Mouse (Mus musculus): ENCODE results near the gene Inf2. TPM values are rescaled to one million over a fixed set of nuclear protein-coding genes. Genes with fewer than 3 reads are reported as not detected.
A peak's percentile ranks its signal among the peaks of the same experiment; 100 is the strongest.

The Inf2 gene
- polyA plus RNA-seq, 1 experiment, result 39.9 TPM

GRCm38 (mm10) chr12:112556531-112557060 is 32.0 kb upstream of the Inf2 start:
- Histone ChIP-seq H3K36me3 (ENCODE audit: control insufficient read depth, insufficient read depth, low read length) (no peaks in the 10 kb centered on the region), H3K27ac (ENCODE audit: insufficient read depth, low read length) (no peak overlapping the region), H3K4me1 (ENCODE audit: control insufficient read depth, insufficient read depth, insufficient read length) (no peaks in the 10 kb centered on the region), H3K4me3 (ENCODE audit: extremely low read depth, insufficient read depth, insufficient read length) (no peak overlapping the region), H3K27me3 (ENCODE audit: control insufficient read depth, insufficient read depth, low read length) (no peaks in the 10 kb centered on the region)
- 85% methylated on average over 9 of the region's 9 CpGs for WGBS
- no peak for TF ChIP-seq CTCF (IDR thresholded peaks at IDR 0.05; ENCODE audit: extremely low read depth, insufficient read depth, insufficient read length, insufficient replicate concordance)
- TF ChIP-seq POLR2A (IDR thresholded peaks at IDR 0.05; ENCODE audit: low read depth, low read length), result no peak
- no peak for DNase-seq (ENCODE audit: low read depth in 1 of 2, low spot score in 2 of 2)

GRCm38 (mm10) chr12:112557219-112557618 is 31.4 kb upstream of the Inf2 start:
- no peak for TF ChIP-seq CTCF (IDR thresholded peaks at IDR 0.05; ENCODE audit: extremely low read depth, insufficient read depth, insufficient read length, insufficient replicate concordance)
- TF ChIP-seq POLR2A (IDR thresholded peaks at IDR 0.05; ENCODE audit: low read depth, low read length), result no peak
- no peak for DNase-seq (ENCODE audit: low read depth in 1 of 2, low spot score in 2 of 2)
- Histone ChIP-seq H3K27me3 (ENCODE audit: control insufficient read depth, insufficient read depth, low read length) (no peaks in the 10 kb centered on the region), H3K27ac (ENCODE audit: insufficient read depth, low read length) (no peak overlapping the region), H3K36me3 (ENCODE audit: control insufficient read depth, insufficient read depth, low read length) (no peaks in the 10 kb centered on the region), H3K4me1 (ENCODE audit: control insufficient read depth, insufficient read depth, insufficient read length) (0 out of 2 replicates have a peak, but pooled peaks cover under 1% of the 10 kb centered on the region), H3K4me3 (ENCODE audit: extremely low read depth, insufficient read depth, insufficient read length) (no peak overlapping the region)
- 90% methylated on average over 5 of the region's 5 CpGs for WGBS

- TF ChIP-seq POLR2A (IDR thresholded peaks at IDR 0.05; ENCODE audit: low read depth, low read length) (no peak), CTCF (IDR thresholded peaks at IDR 0.05; ENCODE audit: extremely low read depth, insufficient read depth, insufficient read length, insufficient replicate concordance) (no peak)
- 56% methylated on average over 3 of the region's 3 CpGs for WGBS
- Histone ChIP-seq H3K27ac (ENCODE audit: insufficient read depth, low read length) (no peak overlapping the region), H3K27me3 (ENCODE audit: control insufficient read depth, insufficient read depth, low read length) (no peaks in the 10 kb centered on the region), H3K36me3 (ENCODE audit: control insufficient read depth, insufficient read depth, low read length) (no peaks in the 10 kb centered on the region), H3K4me1 (ENCODE audit: control insufficient read depth, insufficient read depth, insufficient read length) (peaks cover 3% of the 10 kb centered on the region; the same call in 1 of the 2 replicates), H3K4me3 (ENCODE audit: extremely low read depth, insufficient read depth, insufficient read length) (no peak overlapping the region)
- DNase-seq (ENCODE audit: low read depth in 1 of 2, low spot score in 2 of 2), result no peak
These were observed 29.4 kb upstream of the Inf2 start for GRCm38 (mm10) chr12:112559231-112559630.

- peaks cover 3% of the 10 kb centered on the region; the same call in 1 of the 2 replicates for H3K4me1 ChIP-seq (ENCODE audit: control insufficient read depth, insufficient read depth, insufficient read length)
- no peak overlapping the region for H3K4me3 ChIP-seq (ENCODE audit: extremely low read depth, insufficient read depth, insufficient read length)
- H3K36me3 ChIP-seq (ENCODE audit: control insufficient read depth, insufficient read depth, low read length), result no peaks in the 10 kb centered on the region
- no peak overlapping the region for H3K27ac ChIP-seq (ENCODE audit: insufficient read depth, low read length)
- no peak for DNase-seq (ENCODE audit: low read depth in 1 of 2, low spot score in 2 of 2)
- WGBS, result 80% methylated on average over 6 of the region's 6 CpGs
- TF ChIP-seq CTCF (IDR thresholded peaks at IDR 0.05; ENCODE audit: extremely low read depth, insufficient read depth, insufficient read length, insufficient replicate concordance) (no peak), POLR2A (IDR thresholded peaks at IDR 0.05; ENCODE audit: low read depth, low read length) (no peak)
- H3K27me3 ChIP-seq (ENCODE audit: control insufficient read depth, insufficient read depth, low read length), result no peaks in the 10 kb centered on the region
These were observed 28.9 kb upstream of the Inf2 start for GRCm38 (mm10) chr12:112559671-112560070.

GRCm38 (mm10) chr12:112560176-112560797 is 28.3 kb upstream of the Inf2 start:
- TF ChIP-seq POLR2A (IDR thresholded peaks at IDR 0.05; ENCODE audit: low read depth, low read length) (no peak), CTCF (IDR thresholded peaks at IDR 0.05; ENCODE audit: extremely low read depth, insufficient read depth, insufficient read length, insufficient replicate concordance) (0 out of 2 replicates have a peak, but pooled peaks have one; percentile 1)
- DNase-seq (ENCODE audit: low read depth in 1 of 2, low spot score in 2 of 2), result no peak
- Histone ChIP-seq H3K27ac (ENCODE audit: insufficient read depth, low read length) (no peak overlapping the region), H3K4me3 (ENCODE audit: extremely low read depth, insufficient read depth, insufficient read length) (no peak overlapping the region), H3K27me3 (ENCODE audit: control insufficient read depth, insufficient read depth, low read length) (no peaks in the 10 kb centered on the region), H3K4me1 (ENCODE audit: control insufficient read depth, insufficient read depth, insufficient read length) (peaks cover 3% of the 10 kb centered on the region; the same call in 1 of the 2 replicates), H3K36me3 (ENCODE audit: control insufficient read depth, insufficient read depth, low read length) (no peaks in the 10 kb centered on the region)
- WGBS, result 79% methylated on average over 4 of the region's 5 CpGs

- no peaks in the 10 kb centered on the region for H3K36me3 ChIP-seq (ENCODE audit: control insufficient read depth, insufficient read depth, low read length)
- no peak overlapping the region for H3K27ac ChIP-seq (ENCODE audit: insufficient read depth, low read length)
- H3K27me3 ChIP-seq (ENCODE audit: control insufficient read depth, insufficient read depth, low read length), result no peaks in the 10 kb centered on the region
- WGBS, result 77% methylated on average over 3 of the region's 3 CpGs
- no peak for DNase-seq (ENCODE audit: low read depth in 1 of 2, low spot score in 2 of 2)
- no peak for TF ChIP-seq POLR2A (IDR thresholded peaks at IDR 0.05; ENCODE audit: low read depth, low read length)
- TF ChIP-seq CTCF (IDR thresholded peaks at IDR 0.05; ENCODE audit: extremely low read depth, insufficient read depth, insufficient read length, insufficient replicate concordance), result no peak
- peaks cover 3% of the 10 kb centered on the region; the same call in 1 of the 2 replicates for H3K4me1 ChIP-seq (ENCODE audit: control insufficient read depth, insufficient read depth, insufficient read length)
- H3K4me3 ChIP-seq (ENCODE audit: extremely low read depth, insufficient read depth, insufficient read length), result no peak overlapping the region
These were observed 27.4 kb upstream of the Inf2 start for GRCm38 (mm10) chr12:112561163-112561562.

GRCm38 (mm10) chr12:112562462-112562861 is 26.1 kb upstream of the Inf2 start:
- Histone ChIP-seq H3K36me3 (ENCODE audit: control insufficient read depth, insufficient read depth, low read length) (no peaks in the 10 kb centered on the region), H3K4me1 (ENCODE audit: control insufficient read depth, insufficient read depth, insufficient read length) (peaks cover 3% of the 10 kb centered on the region; the same call in 1 of the 2 replicates), H3K27me3 (ENCODE audit: control insufficient read depth, insufficient read depth, low read length) (no peaks in the 10 kb centered on the region), H3K4me3 (ENCODE audit: extremely low read depth, insufficient read depth, insufficient read length) (no peak overlapping the region), H3K27ac (ENCODE audit: insufficient read depth, low read length) (no peak overlapping the region)
- WGBS, result 45% methylated on average over 5 of the region's 5 CpGs
- no peak for TF ChIP-seq CTCF (IDR thresholded peaks at IDR 0.05; ENCODE audit: extremely low read depth, insufficient read depth, insufficient read length, insufficient replicate concordance)
- no peak for TF ChIP-seq POLR2A (IDR thresholded peaks at IDR 0.05; ENCODE audit: low read depth, low read length)
- no peak for DNase-seq (ENCODE audit: low read depth in 1 of 2, low spot score in 2 of 2)
